Mouse (Mus musculus): ENCODE data around the gene Slc22a23. TPM values are rescaled to one million over a fixed set of nuclear protein-coding genes. Genes with fewer than 3 reads are reported as not detected.

The Slc22a23 gene
- total RNA-seq, 2 experiments from 2014 or later = 7.9 to 8.6 TPM

- no peak for DNase-seq (ENCODE audit: low spot score in 2 of 2)
These were observed 41.5 kb downstream of the Slc22a23 start for GRCm38 (mm10) chr13:34303386-34304016.

- DNase-seq (ENCODE audit: low spot score in 2 of 2) = no peak
These were observed 43.4 kb downstream of the Slc22a23 start for GRCm38 (mm10) chr13:34301585-34301984.

- DNase-seq (ENCODE audit: low spot score in 2 of 2) = no peak
These were observed 45.3 kb downstream of the Slc22a23 start for GRCm38 (mm10) chr13:34299351-34300333.

GRCm38 (mm10) chr13:34298674-34299073 lies 46.3 kb downstream of the Slc22a23 start:
- DNase-seq (ENCODE audit: low spot score in 2 of 2) = no peak

- no peak for DNase-seq (ENCODE audit: low spot score in 2 of 2)
These were observed 46.9 kb downstream of the Slc22a23 start for GRCm38 (mm10) chr13:34298061-34298460.

- DNase-seq (ENCODE audit: low spot score in 2 of 2) = no peak
These were observed 49.1 kb downstream of the Slc22a23 start for GRCm38 (mm10) chr13:34295787-34296435.

- no peak for DNase-seq (ENCODE audit: low spot score in 2 of 2)
These were observed 50.8 kb downstream of the Slc22a23 start for GRCm38 (mm10) chr13:34294212-34294611.

- no peak for DNase-seq (ENCODE audit: low spot score in 2 of 2)
These were observed 52.9 kb downstream of the Slc22a23 start for GRCm38 (mm10) chr13:34292042-34292441.

GRCm38 (mm10) chr13:34290346-34290745 lies 54.6 kb downstream of the Slc22a23 start:
- DNase-seq (ENCODE audit: low spot score in 2 of 2) = no peak

- no peak for DNase-seq (ENCODE audit: low spot score in 2 of 2)
These were observed 55.4 kb downstream of the Slc22a23 start for GRCm38 (mm10) chr13:34289567-34289966.

- no peak for DNase-seq (ENCODE audit: low spot score in 2 of 2)
These were observed 56.9 kb downstream of the Slc22a23 start for GRCm38 (mm10) chr13:34288129-34288528.

GRCm38 (mm10) chr13:34287601-34288083 lies 57.3 kb downstream of the Slc22a23 start:
- DNase-seq (ENCODE audit: low spot score in 2 of 2) = no peak

- DNase-seq (ENCODE audit: low spot score in 2 of 2) = no peak
These were observed 63.6 kb downstream of the Slc22a23 start for GRCm38 (mm10) chr13:34281360-34281759.

- DNase-seq (ENCODE audit: low spot score in 2 of 2) = no peak
These were observed 66.2 kb downstream of the Slc22a23 start for GRCm38 (mm10) chr13:34278759-34279270.

- DNase-seq (ENCODE audit: low spot score in 2 of 2) = no peak
These were observed 66.7 kb downstream of the Slc22a23 start for GRCm38 (mm10) chr13:34278288-34278701.

- DNase-seq (ENCODE audit: low spot score in 2 of 2) = no peak
These were observed 67.4 kb downstream of the Slc22a23 start for GRCm38 (mm10) chr13:34277611-34278010.

GRCm38 (mm10) chr13:34277001-34277400 lies 68.0 kb downstream of the Slc22a23 start:
- DNase-seq (ENCODE audit: low spot score in 2 of 2) = no peak

GRCm38 (mm10) chr13:34274890-34275289 lies 70.1 kb downstream of the Slc22a23 start:
- no peak for DNase-seq (ENCODE audit: low spot score in 2 of 2)

- DNase-seq (ENCODE audit: low spot score in 2 of 2) = no peak
These were observed 70.6 kb downstream of the Slc22a23 start for GRCm38 (mm10) chr13:34274417-34274816.

GRCm38 (mm10) chr13:34272275-34273054 lies 72.5 kb downstream of the Slc22a23 start:
- no peak for DNase-seq (ENCODE audit: low spot score in 2 of 2)

All from adrenal gland, postnatal 4 days (tissue).